Mouse (Mus musculus): Measurements from ENCODE around the gene Acsl6. TPM values are rescaled to one million over a fixed set of nuclear protein-coding genes. Genes with fewer than 3 reads are reported as not detected.

Acsl6 gene
- 0.40 and 0.55 TPM in 2 replicates for polyA plus RNA-seq (2016; fragmentation: Nextera tagmentation; extraction: Ambion mirVana)

DNA sequence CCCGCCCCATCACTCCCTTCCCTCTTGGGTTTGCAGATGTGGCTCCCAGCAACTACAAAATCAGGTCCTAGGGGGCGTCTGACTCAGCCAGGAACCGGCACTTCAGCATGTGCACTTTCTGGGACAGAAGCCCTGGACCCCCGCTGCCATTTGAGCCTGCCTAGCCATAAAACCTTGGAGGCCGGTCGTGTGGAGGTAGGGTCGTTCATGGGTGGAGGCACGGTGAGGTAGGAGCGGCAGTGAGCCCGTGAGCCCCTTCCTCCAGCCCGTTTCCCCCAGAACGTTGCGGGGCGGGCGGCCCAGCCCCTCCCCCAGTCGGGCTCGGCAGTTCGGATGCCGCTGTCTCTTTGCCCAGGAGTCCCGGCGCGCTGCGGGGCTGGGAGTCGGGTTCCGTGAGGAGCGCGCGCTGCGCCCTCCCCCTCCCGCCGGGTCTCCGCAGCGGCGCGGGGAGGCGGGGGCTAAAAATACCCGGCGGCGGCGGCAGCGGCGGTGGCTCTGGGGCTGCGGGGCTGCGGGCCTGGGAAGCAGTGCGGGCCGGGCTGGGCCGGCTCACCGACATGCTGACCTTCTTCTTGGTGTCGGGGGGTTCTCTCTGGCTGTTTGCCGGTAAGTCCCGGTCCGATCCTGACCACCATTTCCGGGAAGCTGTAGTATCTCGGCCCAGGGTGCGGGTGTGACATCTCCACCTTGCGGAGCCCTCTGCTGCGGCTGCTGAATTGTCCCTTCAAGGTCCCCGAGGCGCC, at the start of gene Acsl6:
TSS of gene Acsl6 (plus strand) at position 71 of the 743 bp plus-strand sequence.
- under 1% methylated on average over 59 of the region's 59 CpGs for WGBS
- peaks cover 11% of the 10 kb centered on the region for H3K4me1 ChIP-seq (replicated peaks)
- H3K4me3 ChIP-seq, result peak within 1 kb of the TSS; percentile 51
- H3K27me3 ChIP-seq (replicated peaks), result peaks cover 40% of the 10 kb centered on the region
- H3K4me2 ChIP-seq, result peak within 1 kb of the TSS; percentile 88
- H3K9ac ChIP-seq, result peak within 1 kb of the TSS; percentile 38
- ATAC-seq (ENCODE audit: insufficient number of reproducible peaks, low FRiP score), result no peak
- no peaks in the 10 kb centered on the region for H3K36me3 ChIP-seq
- peaks cover 3% of the 10 kb centered on the region for H3K9me3 ChIP-seq (replicated peaks)
- no peak within 1 kb of the TSS for H3K27ac ChIP-seq (ENCODE audit: poor library complexity, severe bottlenecking)

DNA sequence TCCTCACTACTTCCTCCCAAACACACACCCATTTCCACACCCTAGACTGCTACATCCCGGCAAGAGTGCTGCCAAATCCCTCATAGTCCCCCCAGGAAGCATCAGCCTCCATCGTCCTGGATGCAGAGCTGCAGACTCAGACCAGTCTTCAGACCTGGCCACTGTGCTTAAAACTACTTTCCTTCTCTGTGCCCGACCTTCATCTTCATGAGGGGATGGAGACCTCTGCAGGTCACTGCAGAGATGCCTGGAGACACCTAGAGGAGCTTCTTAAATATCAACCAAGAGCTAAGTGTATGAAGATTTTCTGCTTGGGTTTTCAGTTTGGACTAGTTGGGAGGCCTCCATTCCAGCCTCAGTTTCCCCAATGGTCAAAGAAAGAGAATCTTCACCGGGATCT, 49.5 kb upstream of the Acsl6 start:
- no peak overlapping the region for H3K9ac ChIP-seq
- WGBS, result 43% methylated on average over 4 of the region's 4 CpGs
- no peak overlapping the region for H3K4me3 ChIP-seq
- no peak for ATAC-seq (ENCODE audit: insufficient number of reproducible peaks, low FRiP score)
- peaks cover 15% of the 10 kb centered on the region; the same call in 1 of the 2 replicates for H3K27me3 ChIP-seq (replicated peaks)
- no peaks in the 10 kb centered on the region for H3K9me3 ChIP-seq (replicated peaks)
- H3K27ac ChIP-seq (ENCODE audit: poor library complexity, severe bottlenecking), result no peak overlapping the region
- no peaks in the 10 kb centered on the region for H3K36me3 ChIP-seq
- H3K4me1 ChIP-seq (replicated peaks), result peaks cover 9% of the 10 kb centered on the region
- H3K4me2 ChIP-seq, result no peak overlapping the region

DNA sequence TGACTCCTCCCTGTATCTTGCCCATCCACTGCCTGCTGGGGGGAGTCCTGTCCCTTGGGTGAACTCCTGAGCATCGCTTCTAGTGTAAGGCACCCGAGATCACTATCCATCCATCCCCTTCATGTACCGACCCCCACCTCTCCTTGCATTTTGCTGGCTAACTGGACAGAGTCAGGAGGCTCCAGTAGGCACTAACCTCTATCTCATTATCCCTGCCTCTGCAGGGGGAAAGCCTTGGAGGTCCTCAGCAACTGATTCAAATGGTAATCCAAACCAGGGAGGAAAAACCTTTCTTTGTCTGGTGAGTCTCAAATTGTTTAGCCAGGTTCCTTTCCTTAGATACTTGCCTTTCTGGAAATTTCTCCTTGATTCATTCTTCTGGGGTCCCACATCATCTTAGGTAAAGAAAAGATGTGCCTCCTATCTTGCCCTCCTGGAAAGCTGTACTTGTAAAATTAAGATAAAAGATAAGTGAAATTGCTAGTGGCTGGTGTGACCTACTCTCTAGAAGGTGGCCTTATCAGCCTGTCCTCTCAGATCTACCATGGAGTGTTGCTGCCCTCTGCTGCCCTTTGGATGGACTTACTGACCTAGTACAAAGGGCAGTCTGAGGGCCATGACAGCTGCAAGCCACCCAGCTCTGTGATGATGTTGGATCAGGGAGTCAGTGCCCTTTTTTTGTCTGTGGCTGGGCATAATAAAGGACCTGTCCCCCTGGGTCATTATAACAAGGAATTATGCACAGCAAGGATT, 46.8 kb upstream of the Acsl6 start:
- Histone ChIP-seq H3K9me3 (replicated peaks) (no peaks in the 10 kb centered on the region), H3K27me3 (replicated peaks) (peaks cover 15% of the 10 kb centered on the region; the same call in 1 of the 2 replicates), H3K9ac (no peak overlapping the region), H3K27ac (ENCODE audit: poor library complexity, severe bottlenecking) (no peak overlapping the region), H3K4me1 (replicated peaks) (no peaks in the 10 kb centered on the region), H3K4me3 (no peak overlapping the region), H3K36me3 (no peaks in the 10 kb centered on the region), H3K4me2 (no peak overlapping the region)
- ATAC-seq (ENCODE audit: insufficient number of reproducible peaks, low FRiP score), result no peak
- WGBS, result 47% methylated on average over 3 of the region's 3 CpGs

DNA sequence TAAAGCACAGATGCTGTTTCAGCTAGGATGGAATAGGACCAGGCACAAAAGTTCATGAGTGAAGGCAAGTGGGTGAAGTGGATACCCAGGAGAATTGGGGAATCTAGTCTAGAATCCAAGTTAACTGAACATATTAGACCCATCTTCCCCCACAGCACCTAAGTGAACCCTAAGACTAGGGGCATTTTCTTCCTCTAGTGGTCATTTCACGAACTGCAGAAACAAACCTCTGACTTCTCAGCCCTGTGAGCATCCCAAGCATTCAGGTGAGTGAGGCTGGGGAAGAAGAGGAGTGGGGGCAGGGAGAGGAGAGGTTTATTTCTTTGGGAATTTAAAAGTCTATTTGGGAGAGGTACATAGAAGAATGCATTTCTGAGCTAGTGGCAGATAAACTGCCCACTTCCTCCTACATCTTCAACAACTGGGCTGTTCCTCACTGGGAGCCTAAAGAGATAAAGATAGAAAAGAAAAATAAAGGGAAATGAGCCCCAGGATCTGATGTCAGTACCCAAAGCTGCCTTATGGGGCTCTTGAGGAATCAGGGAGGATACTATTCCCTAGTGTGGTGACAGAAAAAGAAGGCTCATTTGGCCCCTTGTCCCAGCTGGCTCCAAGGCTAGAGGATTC, 40.1 kb upstream of the Acsl6 start:
- Histone ChIP-seq H3K9me3 (replicated peaks) (no peaks in the 10 kb centered on the region), H3K4me3 (no peak overlapping the region), H3K27me3 (replicated peaks) (no peaks in the 10 kb centered on the region), H3K9ac (no peak overlapping the region), H3K36me3 (no peaks in the 10 kb centered on the region), H3K4me2 (no peak overlapping the region), H3K4me1 (replicated peaks) (no peaks in the 10 kb centered on the region), H3K27ac (ENCODE audit: poor library complexity, severe bottlenecking) (no peak overlapping the region)
- WGBS, result 17% methylated on average over 1 of the region's 1 CpGs
- no peak for ATAC-seq (ENCODE audit: insufficient number of reproducible peaks, low FRiP score)

DNA sequence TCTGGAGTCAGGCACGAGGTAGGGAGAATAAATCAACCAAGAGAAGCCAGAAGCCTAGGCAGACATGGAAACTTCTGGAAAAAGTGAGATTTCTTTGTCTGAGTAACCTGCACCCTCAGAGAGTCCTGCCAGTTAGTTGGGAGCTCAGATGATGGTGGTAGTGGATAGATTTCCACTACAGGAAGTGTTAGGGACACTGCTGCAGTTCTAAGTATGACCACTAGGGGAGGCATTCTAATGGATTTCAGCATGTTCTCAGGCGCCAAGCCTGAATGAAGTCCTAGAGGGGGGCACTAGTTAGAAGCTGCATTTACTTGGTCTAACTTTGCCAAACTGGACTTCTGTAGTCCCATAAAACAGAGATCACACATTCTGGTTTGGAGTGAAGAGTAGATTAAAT, 39.1 kb upstream of the Acsl6 start:
- WGBS, result 56% methylated on average over 2 of the region's 2 CpGs
- no peaks in the 10 kb centered on the region for H3K4me1 ChIP-seq (replicated peaks)
- ATAC-seq (ENCODE audit: insufficient number of reproducible peaks, low FRiP score), result no peak

DNA sequence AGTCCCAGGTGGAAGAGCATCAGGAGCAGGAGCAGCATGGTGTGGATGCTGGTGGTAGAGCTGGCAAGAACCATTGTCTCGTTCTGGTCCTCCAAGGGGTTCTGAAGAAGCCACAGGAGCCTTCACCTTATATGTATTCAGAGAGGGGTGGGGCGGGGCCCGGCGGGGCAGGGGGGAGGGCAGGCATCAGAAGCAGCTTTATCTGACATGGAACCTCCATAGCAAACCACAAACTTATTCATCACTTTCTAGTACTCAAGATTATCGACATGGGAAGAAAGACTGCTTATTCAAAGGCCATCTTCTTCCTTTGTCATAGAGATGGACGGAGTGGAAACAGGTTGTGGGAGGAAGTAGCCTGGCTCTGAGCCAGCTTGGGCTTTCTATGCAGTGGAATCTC, 36.4 kb upstream of the Acsl6 start, which contains the start of gene Il3:
TSS of gene Il3 (minus strand) at position 101 of the 400 bp plus-strand sequence.
- Histone ChIP-seq H3K27ac (ENCODE audit: poor library complexity, severe bottlenecking) (no peak within 1 kb of the TSS), H3K9ac (no peak within 1 kb of the TSS), H3K36me3 (no peaks in the 10 kb centered on the region), H3K9me3 (replicated peaks) (no peaks in the 10 kb centered on the region), H3K4me3 (no peak within 1 kb of the TSS), H3K4me1 (replicated peaks) (no peaks in the 10 kb centered on the region), H3K27me3 (replicated peaks) (no peaks in the 10 kb centered on the region), H3K4me2 (no peak within 1 kb of the TSS)
- no peak for ATAC-seq (ENCODE audit: insufficient number of reproducible peaks, low FRiP score)
- 72% methylated on average over 6 of the region's 6 CpGs for WGBS

More for the DNA sequence above, 39.1 kb upstream of the Acsl6 start:
- Histone ChIP-seq H3K4me2 (no peak overlapping the region), H3K36me3 (no peaks in the 10 kb centered on the region), H3K4me3 (no peak overlapping the region), H3K27ac (ENCODE audit: poor library complexity, severe bottlenecking) (no peak overlapping the region), H3K9me3 (replicated peaks) (no peaks in the 10 kb centered on the region), H3K27me3 (replicated peaks) (no peaks in the 10 kb centered on the region), H3K9ac (no peak overlapping the region)

DNA sequence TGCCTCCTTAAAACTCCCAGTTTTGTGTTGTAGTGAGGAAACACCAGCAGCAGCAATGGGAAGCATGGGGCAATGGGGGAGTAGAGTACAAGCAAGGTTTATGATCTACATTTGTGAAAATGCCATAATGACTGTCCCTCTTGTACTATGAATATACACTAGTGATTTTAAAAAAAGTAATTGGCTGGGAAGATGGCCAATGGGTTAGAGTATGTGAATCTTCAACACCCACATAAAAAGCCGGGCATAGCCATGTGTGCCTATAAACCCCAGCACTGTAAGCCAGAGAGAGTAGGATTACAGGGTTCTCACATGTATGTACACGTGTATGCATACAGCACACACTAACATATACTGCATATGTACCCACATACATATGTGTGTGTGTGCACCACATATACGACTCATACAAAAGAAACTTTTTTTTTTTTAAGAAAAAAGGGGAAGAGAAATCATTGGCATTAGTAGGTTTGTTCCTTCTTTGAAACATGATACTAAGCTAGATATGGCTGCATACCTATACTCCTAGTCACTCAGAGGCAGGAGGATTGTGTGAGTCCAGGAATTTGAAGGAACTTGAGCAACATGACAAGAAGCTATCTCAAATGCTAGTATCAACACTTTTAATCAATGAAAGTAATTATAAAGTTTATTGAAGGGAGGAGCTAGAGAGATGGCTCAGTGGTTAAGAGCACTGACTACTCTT, 34.3 kb upstream of the Acsl6 start:
- H3K9me3 ChIP-seq (replicated peaks), result no peaks in the 10 kb centered on the region
- 69% methylated on average over 3 of the region's 3 CpGs for WGBS
- no peaks in the 10 kb centered on the region for H3K4me1 ChIP-seq (replicated peaks)
- H3K36me3 ChIP-seq, result no peaks in the 10 kb centered on the region
- no peak overlapping the region for H3K4me2 ChIP-seq
- H3K27ac ChIP-seq (ENCODE audit: poor library complexity, severe bottlenecking), result no peak overlapping the region
- no peak for ATAC-seq (ENCODE audit: insufficient number of reproducible peaks, low FRiP score)
- H3K9ac ChIP-seq, result no peak overlapping the region
- no peaks in the 10 kb centered on the region for H3K27me3 ChIP-seq (replicated peaks)
- H3K4me3 ChIP-seq, result no peak overlapping the region

DNA sequence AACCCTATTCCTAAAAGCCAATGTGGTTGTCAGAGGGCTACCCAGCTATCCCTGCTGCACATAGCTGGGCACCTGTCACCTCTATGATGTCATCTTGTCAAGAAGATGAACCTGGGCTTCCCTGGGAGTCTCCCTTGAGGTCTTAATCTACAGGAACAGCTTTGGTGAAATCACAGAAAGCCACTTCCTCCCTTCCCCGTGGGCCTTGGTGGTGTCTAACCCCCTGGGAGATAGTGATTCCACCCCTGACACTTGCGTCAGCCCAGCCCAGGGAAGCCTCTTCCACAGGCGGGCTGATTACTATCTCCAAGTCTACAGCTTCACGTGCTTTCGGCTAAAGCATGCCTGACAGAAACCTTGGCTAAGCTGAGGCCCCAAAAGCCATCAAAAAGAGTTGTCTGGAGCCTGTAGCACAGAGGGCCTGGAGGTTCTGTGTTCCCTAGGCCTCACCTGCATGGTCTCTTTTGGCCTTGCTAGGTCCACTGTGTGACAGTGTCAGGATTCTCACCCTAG, 32.1 kb upstream of the Acsl6 start:
- H3K36me3 ChIP-seq, result no peaks in the 10 kb centered on the region
- no peak for ATAC-seq (ENCODE audit: insufficient number of reproducible peaks, low FRiP score)
- no peaks in the 10 kb centered on the region for H3K4me1 ChIP-seq (replicated peaks)
- H3K9ac ChIP-seq, result no peak overlapping the region
- 55% methylated on average over 5 of the region's 5 CpGs for WGBS
- H3K27me3 ChIP-seq (replicated peaks), result no peaks in the 10 kb centered on the region
- no peak overlapping the region for H3K4me2 ChIP-seq
- no peaks in the 10 kb centered on the region for H3K9me3 ChIP-seq (replicated peaks)
- no peak overlapping the region for H3K27ac ChIP-seq (ENCODE audit: poor library complexity, severe bottlenecking)
- no peak overlapping the region for H3K4me3 ChIP-seq

DNA sequence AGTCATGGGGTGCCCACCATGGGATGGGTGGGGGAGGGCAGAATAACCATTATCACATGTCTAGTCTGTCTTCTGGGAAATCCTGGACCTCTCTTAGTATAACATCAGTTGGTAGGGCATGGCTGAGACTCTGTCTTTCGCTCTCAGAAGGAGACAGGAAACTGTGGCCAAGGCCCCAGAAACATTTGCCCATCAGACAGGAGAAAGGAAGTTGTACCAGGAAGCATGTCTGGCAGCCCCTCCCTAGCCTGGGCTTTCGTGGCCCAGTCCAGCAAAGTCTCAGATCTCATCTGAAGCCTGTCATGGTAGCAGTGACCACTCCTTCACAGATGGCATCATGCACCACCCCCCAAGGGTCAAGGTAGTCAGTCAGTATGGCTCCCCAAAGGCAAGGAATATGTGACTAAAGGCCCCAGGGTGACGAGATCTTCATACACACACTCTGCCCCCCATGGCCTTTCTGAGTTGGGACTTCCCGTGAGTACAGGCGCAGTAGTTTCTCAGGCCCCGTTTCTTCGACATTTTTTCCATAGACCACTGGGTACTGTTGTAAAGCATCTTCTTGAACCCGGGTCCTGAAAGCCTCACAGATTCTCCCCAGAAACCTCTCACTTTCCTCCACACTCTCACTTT, 15.7 kb upstream of the Acsl6 start:
- H3K9ac ChIP-seq, result no peak overlapping the region
- H3K9me3 ChIP-seq (replicated peaks), result no peaks in the 10 kb centered on the region
- ATAC-seq (ENCODE audit: insufficient number of reproducible peaks, low FRiP score), result no peak
- H3K27ac ChIP-seq (ENCODE audit: poor library complexity, severe bottlenecking), result no peak overlapping the region
- no peaks in the 10 kb centered on the region for H3K4me1 ChIP-seq (replicated peaks)
- H3K4me3 ChIP-seq, result no peak overlapping the region
- WGBS, result 69% methylated on average over 8 of the region's 8 CpGs
- no peaks in the 10 kb centered on the region for H3K27me3 ChIP-seq (replicated peaks)
- H3K4me2 ChIP-seq, result no peak overlapping the region
- no peaks in the 10 kb centered on the region for H3K36me3 ChIP-seq

DNA sequence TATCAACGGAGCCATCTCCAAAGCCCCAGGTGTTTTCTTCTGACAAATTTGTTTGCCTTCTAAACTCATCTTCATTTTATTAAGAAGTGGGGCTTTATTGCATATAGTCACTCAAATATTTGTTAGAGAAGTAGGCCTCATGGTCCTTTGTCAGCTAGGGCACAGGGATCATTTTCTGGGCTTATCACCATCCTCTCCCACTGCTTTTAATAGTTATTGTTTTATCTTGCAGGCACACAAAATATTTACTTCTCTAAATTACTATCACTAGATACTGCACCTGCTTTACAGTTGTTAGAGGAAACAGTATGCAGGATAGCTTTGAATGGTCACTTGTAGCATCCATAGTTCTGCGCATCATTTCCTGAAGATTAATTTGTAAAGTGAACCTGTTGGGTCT, 11.4 kb upstream of the Acsl6 start:
- no peaks in the 10 kb centered on the region for H3K36me3 ChIP-seq
- no peaks in the 10 kb centered on the region for H3K4me1 ChIP-seq (replicated peaks)
- H3K27ac ChIP-seq (ENCODE audit: poor library complexity, severe bottlenecking), result no peak overlapping the region
- H3K4me3 ChIP-seq, result no peak overlapping the region
- no peaks in the 10 kb centered on the region for H3K27me3 ChIP-seq (replicated peaks)
- H3K9ac ChIP-seq, result no peak overlapping the region
- no peaks in the 10 kb centered on the region for H3K9me3 ChIP-seq (replicated peaks)
- no peak overlapping the region for H3K4me2 ChIP-seq
- ATAC-seq (ENCODE audit: insufficient number of reproducible peaks, low FRiP score), result no peak
- WGBS, result 82% methylated on average over 2 of the region's 2 CpGs

All from heart, embryonic 12.5 days (tissue).